Comparison of ENCODE assay signal across 11 mouse cellular contexts in the genomic region with DNA sequence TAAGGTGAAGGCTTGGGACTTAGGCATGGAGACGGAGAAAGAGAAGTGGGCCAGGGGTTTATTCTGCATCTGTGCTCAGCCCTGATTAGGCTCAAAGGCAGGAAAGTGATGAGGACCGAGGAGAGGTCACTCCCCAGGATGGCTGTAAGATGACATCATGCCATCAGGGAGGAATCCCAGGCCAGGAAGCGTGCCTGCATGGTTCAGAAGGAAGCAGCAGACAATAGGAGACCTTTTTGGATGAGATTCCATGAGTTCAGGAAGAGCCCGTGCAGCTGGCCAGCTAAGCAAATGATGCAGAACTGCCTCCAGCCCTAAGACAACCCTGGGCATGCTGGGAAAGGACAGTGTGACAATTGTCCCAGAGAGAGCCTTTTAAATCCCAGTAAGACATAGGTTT.
DNase-seq lines count a peak whose midpoint lies in the region; ATAC-seq and TF ChIP-seq lines count a peak whose summit lies in the region.
"Had no signal": no experiment of that assay in that cellular context is flagged by ENCODE, and none has a peak within 500 bp of the region (broad histone marks: within the 10 kb centered on the region; RNA-seq: fewer than 3 reads in every experiment).

No protein-coding gene starts in this region.

- peak; percentile 34; the same call in 1 of the 2 replicates for ATAC-seq in liver, embryonic 13.5 days (ENCODE audit: low read depth)
- ATAC-seq in liver, postnatal 0 days = no peak
- peak; percentile 46 for ATAC-seq in heart, embryonic 12.5 days (ENCODE audit: insufficient number of reproducible peaks, low FRiP score)
- ATAC-seq: midbrain, embryonic 13.5 days had no signal

- H3K4me1 ChIP-seq in liver, embryonic 13.5 days (replicated peaks) = no peaks in the 10 kb centered on the region
- H3K4me1 ChIP-seq in liver, postnatal 0 days (ENCODE audit: insufficient read depth) = no peaks in the 10 kb centered on the region
- peaks cover 65% of the 10 kb centered on the region for H3K4me1 ChIP-seq in heart, embryonic 12.5 days (replicated peaks)

- no peak overlapping the region for H3K9ac ChIP-seq in liver, embryonic 13.5 days
- H3K9ac ChIP-seq in liver, postnatal 0 days (replicated peaks) = no peak overlapping the region
- H3K9ac ChIP-seq in heart, embryonic 12.5 days = no peak overlapping the region
- H3K9ac ChIP-seq: midbrain, embryonic 13.5 days had no signal

- H3K4me3 ChIP-seq in liver, embryonic 13.5 days (replicated peaks) = no peak overlapping the region
- no peak overlapping the region for H3K4me3 ChIP-seq in liver, postnatal 0 days (ENCODE audit: low read depth, low read length)
- no peak overlapping the region for H3K4me3 ChIP-seq in heart, embryonic 12.5 days
- H3K4me3 ChIP-seq: left cerebral cortex, adult 2 months; midbrain, embryonic 13.5 days had no signal

- TF ChIP-seq EP300 in liver, postnatal 0 days (IDR thresholded peaks at IDR 0.05; ENCODE audit: low read depth) = no peak

- no peak overlapping the region for H3K27ac ChIP-seq in liver, embryonic 13.5 days
- H3K27ac ChIP-seq in liver, postnatal 0 days (ENCODE audit: low read depth) = no peak overlapping the region
- H3K27ac ChIP-seq in heart, embryonic 12.5 days (ENCODE audit: poor library complexity, severe bottlenecking) = 0 out of 2 replicates have a peak overlapping the region, but pooled peaks have one; percentile 46
- H3K27ac ChIP-seq: left cerebral cortex, adult 2 months; midbrain, embryonic 13.5 days had no signal

- WGBS in liver, embryonic 13.5 days (ENCODE audit: insufficient replicate concordance) = 40% methylated on average over 4 of the region's 4 CpGs
- 62% methylated on average over 4 of the region's 4 CpGs for WGBS in liver, postnatal 0 days (ENCODE audit: insufficient replicate concordance)
- WGBS in heart, embryonic 12.5 days = 22% methylated on average over 4 of the region's 4 CpGs

- no peaks in the 10 kb centered on the region for H3K9me3 ChIP-seq in liver, embryonic 13.5 days (replicated peaks)
- H3K9me3 ChIP-seq in liver, postnatal 0 days (ENCODE audit: low read length) = no peaks in the 10 kb centered on the region
- no peaks in the 10 kb centered on the region for H3K9me3 ChIP-seq in heart, embryonic 12.5 days (replicated peaks)
- H3K9me3 ChIP-seq: midbrain, embryonic 13.5 days had no signal

- H3K36me3 ChIP-seq in liver, embryonic 13.5 days = no peaks in the 10 kb centered on the region
- no peaks in the 10 kb centered on the region for H3K36me3 ChIP-seq in liver, postnatal 0 days (replicated peaks; ENCODE audit: insufficient read depth, low read length)
- H3K36me3 ChIP-seq in heart, embryonic 12.5 days = no peaks in the 10 kb centered on the region
- H3K36me3 ChIP-seq: midbrain, embryonic 13.5 days had no signal

- no peaks in the 10 kb centered on the region for H3K27me3 ChIP-seq in liver, embryonic 13.5 days
- no peaks in the 10 kb centered on the region for H3K27me3 ChIP-seq in liver, postnatal 0 days (ENCODE audit: insufficient read depth, low read length)
- H3K27me3 ChIP-seq in heart, embryonic 12.5 days (replicated peaks) = no peaks in the 10 kb centered on the region
- H3K27me3 ChIP-seq: midbrain, embryonic 13.5 days had no signal

- no peak overlapping the region for H3K4me2 ChIP-seq in liver, embryonic 13.5 days
- H3K4me2 ChIP-seq in liver, postnatal 0 days (ENCODE audit: low read depth, low read length) = no peak overlapping the region
- no peak overlapping the region for H3K4me2 ChIP-seq in heart, embryonic 12.5 days
- H3K4me2 ChIP-seq: midbrain, embryonic 13.5 days had no signal

- DNase-seq in liver, embryonic 13.5 days = no peak
- no peak for DNase-seq in liver, postnatal 0 days
- DNase-seq in kidney, postnatal 10 days = peak; percentile 64
- peak; percentile 62 to 79 for DNase-seq in lung, postnatal 4 days
- no peak for DNase-seq in right cerebral cortex, postnatal 14 days
- DNase-seq in gastrocnemius, adult 8-10 months (ENCODE audit: low spot score in 2 of 2) = no peak
- no peak for DNase-seq in layer of hippocampus, adult 8-10 months (ENCODE audit: low spot score in 2 of 2)
- DNase-seq: thymus, postnatal 25 days had no signal

- no peak for TF ChIP-seq CTCF in liver, postnatal 0 days (IDR thresholded peaks at IDR 0.05; ENCODE audit: low read depth)

Comparison
In these comparisons a context has a peak if more than half of its experiments do, and no peak if none do; other contexts are left out.
1. DNase-seq: peak in kidney, postnatal 10 days (single experiment) and lung, postnatal 4 days (2 of 2); none in liver, embryonic 13.5 days (single experiment), liver, postnatal 0 days (single experiment), right cerebral cortex, postnatal 14 days (single experiment), gastrocnemius, adult 8-10 months (0 of 2) and layer of hippocampus, adult 8-10 months (0 of 2).